Mouse (Mus musculus) gastrocnemius, postnatal 25 days (tissue): Measurements from ENCODE around the gene Gm30737. TPM values are rescaled to one million over a fixed set of nuclear protein-coding genes. Genes with fewer than 3 reads are reported as not detected.
"Not testable (repeated sequence)": the region's sequence is repeated elsewhere in the genome, so short reads cannot be mapped to it uniquely, and the experiment has no call there.

Experiments used
- DNase-seq: peaks from one replicate; pipeline ENCODE4 v3.0.0; 2022
- long read RNA-seq, 2 experiments: library from polyadenylated mRNA; stranded (forward); transcript quantifications; one replicate each; pipeline ENCODE4 v2.0.0; 2021
- total RNA-seq, 2 experiments: library from RNA; stranded (reverse); gene quantifications; 1 replicate in 1 of 2; 2 replicates in 1 of 2; pipeline ENCODE4 v1.2.3; 2021

The Gm30737 gene
- total RNA-seq = not detected
- long read RNA-seq, experiment 1 = 0 reads
- long read RNA-seq, experiment 2 = 0 reads

GRCm38 (mm10) chrY:14400410-14400809 is at the start of gene Gm30737:
Gm30737 (plus strand) TSS chrY:14400710.
- not testable (repeated sequence) for DNase-seq
